Mouse (Mus musculus): ENCODE data around the gene A830031A19Rik.

Gene A830031A19Rik

DNA sequence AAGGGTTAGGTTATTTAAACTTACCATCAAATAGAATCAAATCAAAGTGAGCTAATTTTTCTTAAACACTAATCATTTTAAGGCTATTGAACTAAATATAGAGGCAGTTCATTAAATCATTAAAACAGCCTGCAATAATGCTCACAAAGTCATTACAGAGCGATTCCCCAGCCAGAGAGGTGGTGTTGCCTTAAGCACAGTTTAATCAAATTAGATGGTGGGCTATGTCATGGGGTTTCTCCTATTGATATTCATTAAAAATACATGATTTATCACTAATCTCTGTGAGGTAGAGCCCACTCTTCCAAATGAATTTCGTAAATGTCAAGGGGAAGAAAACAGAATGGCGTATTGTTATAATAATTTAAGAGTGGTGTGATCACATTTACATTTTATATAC, 58.8 kb downstream of the A830031A19Rik start:
- no peak for DNase-seq (ENCODE audit: extremely low read depth, insufficient read length, low spot score)

DNA sequence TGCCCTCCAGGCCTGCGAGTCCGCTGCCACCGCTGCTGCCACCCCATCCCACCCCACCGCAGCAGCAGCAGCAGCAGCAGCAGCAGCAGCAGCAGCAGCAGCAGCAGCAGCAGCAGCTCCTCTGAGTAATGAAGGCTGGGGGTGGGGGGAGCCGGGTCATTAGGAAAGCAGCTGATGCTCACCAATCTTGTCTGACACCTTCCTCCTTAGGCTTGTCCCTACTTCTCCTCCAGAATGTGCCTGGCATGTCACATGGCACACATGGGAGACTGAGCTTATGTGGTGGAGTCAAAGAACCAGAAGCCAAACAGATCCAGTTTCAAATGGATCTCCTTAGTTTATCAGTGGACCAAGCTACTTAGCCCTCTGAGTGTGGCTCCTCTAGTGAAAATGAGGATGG, 60.2 kb downstream of the A830031A19Rik start:
- DNase-seq (ENCODE audit: extremely low read depth, insufficient read length, low spot score), result no peak

GRCm38 (mm10) chr11:24012301-24012700, 62.6 kb downstream of the A830031A19Rik start:
- DNase-seq (ENCODE audit: extremely low read depth, insufficient read length, low spot score), result no peak

DNA sequence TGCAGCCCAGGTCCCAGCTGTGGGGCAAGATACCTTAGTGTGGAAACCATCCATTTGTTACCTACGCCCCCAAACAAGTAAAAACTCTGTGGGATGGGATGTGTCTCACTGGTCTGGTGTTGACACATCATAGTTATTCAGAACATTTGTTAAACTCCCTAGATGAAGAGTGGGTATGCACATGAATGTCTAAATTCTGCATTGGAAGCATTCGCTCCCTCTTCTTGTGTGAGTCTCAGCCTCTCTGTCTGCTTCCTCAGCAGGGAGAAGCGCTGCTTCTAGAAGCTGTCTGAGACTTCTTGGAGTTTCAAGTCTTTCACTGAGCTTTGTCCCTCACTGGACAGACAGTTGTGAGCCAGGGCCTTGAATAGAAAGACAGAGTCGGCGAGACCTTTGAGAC, 65.9 kb downstream of the A830031A19Rik start:
- no peak for DNase-seq (ENCODE audit: extremely low read depth, insufficient read length, low spot score)

DNA sequence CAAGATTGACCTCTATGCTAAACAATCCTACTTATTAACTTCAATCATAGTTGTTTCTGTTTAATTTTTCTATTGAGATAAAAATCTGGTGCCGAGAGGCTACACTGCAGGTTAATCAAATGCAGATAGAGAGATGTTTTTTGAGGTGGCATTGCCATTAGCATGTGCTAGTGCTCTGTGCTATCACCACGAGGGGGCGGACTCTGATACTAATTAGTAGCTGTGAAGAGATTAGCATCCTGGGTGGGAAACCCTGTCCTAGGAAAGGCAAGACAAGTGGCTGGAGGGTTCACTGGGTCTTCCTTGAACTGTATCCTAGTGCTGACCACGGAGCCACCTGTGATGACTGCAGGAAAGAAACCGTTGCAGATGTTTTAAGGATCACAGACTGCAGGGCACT, 66.6 kb downstream of the A830031A19Rik start:
- no peak for DNase-seq (ENCODE audit: extremely low read depth, insufficient read length, low spot score)

GRCm38 (mm10) chr11:24005445-24006156, 69.3 kb downstream of the A830031A19Rik start:
- DNase-seq (ENCODE audit: extremely low read depth, insufficient read length, low spot score), result no peak

GRCm38 (mm10) chr11:24000675-24001074, 74.2 kb downstream of the A830031A19Rik start:
- DNase-seq (ENCODE audit: extremely low read depth, insufficient read length, low spot score), result no peak

Measured in 3134 (cell line).